Mouse (Mus musculus): Measurements from ENCODE around the gene Hist1h4c. TPM values are rescaled to one million over a fixed set of nuclear protein-coding genes. Genes with fewer than 3 reads are reported as not detected.
"Not testable (repeated sequence)": the region's sequence is repeated elsewhere in the genome, so short reads cannot be mapped to it uniquely, and the experiment has no call there.

The Hist1h4c gene
- polyA plus RNA-seq, 1 experiment from 2014 or later = 4.2 TPM

GRCm38 (mm10) chr13:23705751-23706356 is 7.6 kb upstream of the Hist1h4c start:
- ATAC-seq (ENCODE audit: insufficient number of reproducible peaks, low FRiP score, low TSS enrichment, low read depth) = no peak
- Histone ChIP-seq H3K9me3 (replicated peaks) (no peaks in the 10 kb centered on the region), H3K4me1 (peaks cover 14% of the 10 kb centered on the region; the same call in 1 of the 2 replicates), H3K4me2 (replicated peaks) (no peak overlapping the region), H3K27me3 (no peaks in the 10 kb centered on the region), H3K4me3 (replicated peaks) (no peak overlapping the region), H3K36me3 (no peaks in the 10 kb centered on the region), H3K27ac (replicated peaks) (no peak overlapping the region), H3K9ac (no peak overlapping the region)
- 90% methylated on average over 7 of the region's 7 CpGs for WGBS

GRCm38 (mm10) chr13:23702801-23703200 is 4.5 kb upstream of the Hist1h4c start:
- H3K4me1 ChIP-seq = 0 out of 2 replicates have a peak, but pooled peaks cover 10% of the 10 kb centered on the region
- not testable (repeated sequence) for H3K27ac ChIP-seq (replicated peaks); H3K27me3 ChIP-seq; H3K9ac ChIP-seq; ATAC-seq (ENCODE audit: insufficient number of reproducible peaks, low FRiP score, low TSS enrichment, low read depth); H3K4me2 ChIP-seq (replicated peaks); H3K4me3 ChIP-seq (replicated peaks); H3K36me3 ChIP-seq; H3K9me3 ChIP-seq (replicated peaks)
- WGBS = 84% methylated on average over 2 of the region's 2 CpGs

GRCm38 (mm10) chr13:23702220-23702619 is 4.0 kb upstream of the Hist1h4c start:
- 57% methylated on average over 4 of the region's 4 CpGs for WGBS
- no peak for ATAC-seq (ENCODE audit: insufficient number of reproducible peaks, low FRiP score, low TSS enrichment, low read depth)
- no peaks in the 10 kb centered on the region for H3K36me3 ChIP-seq

GRCm38 (mm10) chr13:23700786-23701520 is 2.7 kb upstream of the Hist1h4c start:
- Histone ChIP-seq H3K4me2 (replicated peaks) (no peak overlapping the region), H3K27ac (replicated peaks) (no peak overlapping the region), H3K9ac (no peak overlapping the region), H3K36me3 (no peaks in the 10 kb centered on the region), H3K4me1 (0 out of 2 replicates have a peak, but pooled peaks cover 14% of the 10 kb centered on the region), H3K27me3 (no peaks in the 10 kb centered on the region), H3K4me3 (replicated peaks) (no peak overlapping the region), H3K9me3 (replicated peaks) (no peaks in the 10 kb centered on the region)
- ATAC-seq (ENCODE audit: insufficient number of reproducible peaks, low FRiP score, low TSS enrichment, low read depth) = peak; percentile 48; the same call in 1 of the 2 replicates
- WGBS = 29% methylated on average over 8 of the region's 8 CpGs

More at GRCm38 (mm10) chr13:23702220-23702619, 4.0 kb upstream of the Hist1h4c start:
- no peak overlapping the region for H3K4me3 ChIP-seq (replicated peaks)
- H3K27me3 ChIP-seq = no peaks in the 10 kb centered on the region
- H3K4me2 ChIP-seq (replicated peaks) = no peak overlapping the region
- H3K4me1 ChIP-seq = 0 out of 2 replicates have a peak, but pooled peaks cover 10% of the 10 kb centered on the region
- H3K9me3 ChIP-seq (replicated peaks) = no peaks in the 10 kb centered on the region
- no peak overlapping the region for H3K9ac ChIP-seq
- no peak overlapping the region for H3K27ac ChIP-seq (replicated peaks)

- Histone ChIP-seq H3K9ac (no peak overlapping the region), H3K4me1 (peaks cover 20% of the 10 kb centered on the region; the same call in 1 of the 2 replicates), H3K27me3 (no peaks in the 10 kb centered on the region), H3K9me3 (replicated peaks) (no peaks in the 10 kb centered on the region), H3K36me3 (no peaks in the 10 kb centered on the region), H3K4me3 (replicated peaks) (no peak overlapping the region), H3K4me2 (replicated peaks) (no peak overlapping the region), H3K27ac (replicated peaks) (no peak overlapping the region)
- WGBS = 59% methylated on average over 3 of the region's 3 CpGs
- no peak for ATAC-seq (ENCODE audit: insufficient number of reproducible peaks, low FRiP score, low TSS enrichment, low read depth)
Observed at GRCm38 (mm10) chr13:23699767-23700166, 1.5 kb upstream of the Hist1h4c start.

- H3K4me1 ChIP-seq = peaks cover 20% of the 10 kb centered on the region; the same call in 1 of the 2 replicates
- no peaks in the 10 kb centered on the region for H3K27me3 ChIP-seq
- H3K27ac ChIP-seq (replicated peaks) = peak overlapping the region; percentile 91
- no peak for ATAC-seq (ENCODE audit: insufficient number of reproducible peaks, low FRiP score, low TSS enrichment, low read depth)
- H3K4me3 ChIP-seq (replicated peaks) = no peak overlapping the region; the same call in 1 of the 2 replicates
- H3K9ac ChIP-seq = 0 out of 2 replicates have a peak overlapping the region, but pooled peaks have one; percentile 9
- 55% methylated on average over 6 of the region's 6 CpGs for WGBS
- H3K9me3 ChIP-seq (replicated peaks) = no peaks in the 10 kb centered on the region
- H3K36me3 ChIP-seq = no peaks in the 10 kb centered on the region
- H3K4me2 ChIP-seq (replicated peaks) = peak overlapping the region; percentile 66
Observed at GRCm38 (mm10) chr13:23698996-23699395, 742 bp upstream of the Hist1h4c start.

GRCm38 (mm10) chr13:23697491-23698299 is 559 bp downstream of the Hist1h4c start:
- WGBS = under 1% methylated on average over 32 of the region's 32 CpGs
- H3K4me3 ChIP-seq (replicated peaks) = peak overlapping the region; percentile 47
- H3K9ac ChIP-seq = peak overlapping the region; percentile 52
- no peaks in the 10 kb centered on the region for H3K36me3 ChIP-seq
- H3K9me3 ChIP-seq (replicated peaks) = no peaks in the 10 kb centered on the region
- peak overlapping the region; percentile 91 for H3K27ac ChIP-seq (replicated peaks)
- H3K4me2 ChIP-seq (replicated peaks) = peak overlapping the region; percentile 66
- H3K4me1 ChIP-seq = peaks cover 20% of the 10 kb centered on the region; the same call in 1 of the 2 replicates
- H3K27me3 ChIP-seq = no peaks in the 10 kb centered on the region
- peak; percentile 67 for ATAC-seq (ENCODE audit: insufficient number of reproducible peaks, low FRiP score, low TSS enrichment, low read depth)

- no peak overlapping the region for H3K4me2 ChIP-seq (replicated peaks)
- H3K27ac ChIP-seq (replicated peaks) = no peak overlapping the region
- H3K36me3 ChIP-seq = no peaks in the 10 kb centered on the region
- no peak for ATAC-seq (ENCODE audit: insufficient number of reproducible peaks, low FRiP score, low TSS enrichment, low read depth)
- H3K27me3 ChIP-seq = no peaks in the 10 kb centered on the region
- no peaks in the 10 kb centered on the region for H3K9me3 ChIP-seq (replicated peaks)
- H3K9ac ChIP-seq = no peak overlapping the region
- 67% methylated on average over 15 of the region's 15 CpGs for WGBS
- H3K4me1 ChIP-seq = peaks cover 18% of the 10 kb centered on the region; the same call in 1 of the 2 replicates
- no peak overlapping the region for H3K4me3 ChIP-seq (replicated peaks)
Observed at GRCm38 (mm10) chr13:23696061-23696474, 2.2 kb downstream of the Hist1h4c start.

GRCm38 (mm10) chr13:23695514-23695913 is 2.7 kb downstream of the Hist1h4c start, which contains the start of gene Hist1h1t:
Hist1h1t (plus strand) TSS chr13:23695814.
- no peaks in the 10 kb centered on the region for H3K36me3 ChIP-seq
- ATAC-seq (ENCODE audit: insufficient number of reproducible peaks, low FRiP score, low TSS enrichment, low read depth) = no peak
- 50% methylated on average over 13 of the region's 13 CpGs for WGBS
- H3K27ac ChIP-seq (replicated peaks) = no peak within 1 kb of the TSS
- H3K9me3 ChIP-seq (replicated peaks) = no peaks in the 10 kb centered on the region
- H3K4me1 ChIP-seq = peaks cover 14% of the 10 kb centered on the region; the same call in 1 of the 2 replicates
- H3K27me3 ChIP-seq = no peaks in the 10 kb centered on the region
- H3K4me3 ChIP-seq (replicated peaks) = no peak within 1 kb of the TSS
- H3K9ac ChIP-seq = no peak within 1 kb of the TSS
- H3K4me2 ChIP-seq (replicated peaks) = no peak within 1 kb of the TSS

GRCm38 (mm10) chr13:23694956-23695355 is 3.3 kb downstream of the Hist1h4c start:
- ATAC-seq (ENCODE audit: insufficient number of reproducible peaks, low FRiP score, low TSS enrichment, low read depth) = no peak
- Histone ChIP-seq H3K9me3 (replicated peaks) (no peaks in the 10 kb centered on the region), H3K4me1 (peaks cover 14% of the 10 kb centered on the region; the same call in 1 of the 2 replicates), H3K4me3 (replicated peaks) (no peak overlapping the region), H3K27me3 (no peaks in the 10 kb centered on the region), H3K9ac (no peak overlapping the region), H3K4me2 (replicated peaks) (no peak overlapping the region), H3K27ac (replicated peaks) (no peak overlapping the region), H3K36me3 (no peaks in the 10 kb centered on the region)
- WGBS = 93% methylated on average over 9 of the region's 9 CpGs
